Mouse (Mus musculus): ENCODE data around the gene Arpc1a.

- no peak for TF ChIP-seq POLR2A (IDR thresholded peaks at IDR 0.05; ENCODE audit: borderline replicate concordance, insufficient read depth, low read length)
- no peak for TF ChIP-seq CTCF (IDR thresholded peaks at IDR 0.05; ENCODE audit: borderline replicate concordance, insufficient read depth, low read depth, low read length)
These were observed 42.0 kb upstream of the Arpc1a start for GRCm38 (mm10) chr5:145041628-145042027.

All from cerebellum, adult 2 months (tissue).